Mouse (Mus musculus) forebrain, embryonic 14.5 days (tissue): ENCODE measurements around the gene Bcl2. TPM values are rescaled to one million over a fixed set of nuclear protein-coding genes. Genes with fewer than 3 reads are reported as not detected.

Experiments
- ATAC-seq: fragments of 200-750 bp; cut with Nextera tagmentation; 2 replicates; pipeline ENCODE4 v1.8.0; 2017; ENCODE audit warnings: mild to moderate bottlenecking, moderate library complexity
- DNase-seq: peaks from one replicate; pipeline ENCODE4 v3.0.0-alpha.2; 2015; ENCODE audit warnings: low spot score
- H3K27ac ChIP-seq: fragments of 300-500 bp; sonication (generic); 2 replicates; pipeline ENCODE4 v1.5.1; 2014; ENCODE audit warnings: low read depth, mild to moderate bottlenecking, control low read depth, low read length, moderate library complexity
- H3K27me3 ChIP-seq: fragments of 300-500 bp; sonication (generic); replicated peaks from 2 replicates; pipeline ENCODE4 v1.6.1; 2014; ENCODE audit warnings: low read length, control low read depth, mixed read lengths; ENCODE audit not compliant: control insufficient read depth, insufficient read depth
- H3K36me3 ChIP-seq: fragments of 300-500 bp; sonication (generic); 2 replicates; pipeline ENCODE4 v1.6.1; 2014; ENCODE audit warnings: low read length, control low read depth; ENCODE audit not compliant: control insufficient read depth, insufficient read depth
- H3K4me1 ChIP-seq: fragments of 300-500 bp; sonication (generic); 2 replicates; pipeline ENCODE4 v1.6.1; 2014; ENCODE audit warnings: antibody characterized with exemption, low read length, control low read depth; ENCODE audit not compliant: control insufficient read depth, insufficient read depth
- H3K4me2 ChIP-seq: fragments of 300-500 bp; sonication (generic); 2 replicates; pipeline ENCODE4 v1.6.1; 2014; ENCODE audit warnings: mild to moderate bottlenecking, control low read depth, low read length
- H3K4me3 ChIP-seq: fragments of 300-500 bp; sonication (generic); 2 replicates; pipeline ENCODE4 v1.5.1; 2014; ENCODE audit warnings: low read depth, low read length, control low read depth
- H3K9ac ChIP-seq: fragments of 300-500 bp; sonication (generic); 2 replicates; pipeline ENCODE4 v1.6.1; 2014; ENCODE audit warnings: mild to moderate bottlenecking, low read length, control low read depth, moderate library complexity
- H3K9me3 ChIP-seq: fragments of 300-500 bp; sonication (generic); replicated peaks from 2 replicates; pipeline ENCODE4 v1.6.1; 2016; ENCODE audit warnings: low read length, control low read depth, mixed read lengths; ENCODE audit not compliant: control insufficient read depth
- WGBS: fragments of 180-500 bp; shearing (Covaris S2); extraction: QIAGEN DNeasy Blood & Tissue Kit; methylation state at CpG from one replicate; pipeline ENCODE4 v1.1.7; 2014; 5-methylcytosine and 5-hydroxymethylcytosine counted together
- polyA plus RNA-seq: library from polyadenylated mRNA; unstranded; fragments of >200 nt; fragmentation: Nextera tagmentation; extraction: Ambion mirVana; gene quantifications from 2 replicates; pipeline ENCODE4 v1.2.1, GENCODE M21; 2014

The Bcl2 gene
- polyA plus RNA-seq, 1 experiment from 2014 or later: 5.3 TPM

- ATAC-seq (no peak), DNase-seq (peak; percentile 89)
- H3K9ac ChIP-seq: no peak overlapping the region
- H3K9me3 ChIP-seq: no peaks in the 10 kb centered on the region
- no peaks in the 10 kb centered on the region for H3K27me3 ChIP-seq
- no peaks in the 10 kb centered on the region for H3K36me3 ChIP-seq
- H3K4me3 ChIP-seq: no peak overlapping the region
- H3K27ac ChIP-seq: no peak overlapping the region
- peaks cover 7% of the 10 kb centered on the region for H3K4me1 ChIP-seq
- H3K4me2 ChIP-seq: no peak overlapping the region
- WGBS: 26% methylated on average over 7 of the region's 7 CpGs
Measured at GRCm38 (mm10) chr1:106717071-106717601, 3.1 kb upstream of the Bcl2 start.

GRCm38 (mm10) chr1:106716141-106716540 is 2.1 kb upstream of the Bcl2 start:
- Histone ChIP-seq H3K4me2 (no peak overlapping the region), H3K27me3 (no peaks in the 10 kb centered on the region), H3K9ac (no peak overlapping the region), H3K36me3 (no peaks in the 10 kb centered on the region), H3K4me3 (no peak overlapping the region), H3K27ac (no peak overlapping the region), H3K4me1 (peaks cover 14% of the 10 kb centered on the region), H3K9me3 (no peaks in the 10 kb centered on the region)
- WGBS: 94% methylated on average over 3 of the region's 3 CpGs
- no peak for DNase-seq
- no peak for ATAC-seq

GRCm38 (mm10) chr1:106715111-106716083 is 1.3 kb upstream of the Bcl2 start:
- WGBS: 88% methylated on average over 13 of the region's 13 CpGs
- H3K27ac ChIP-seq: no peak overlapping the region
- H3K36me3 ChIP-seq: no peaks in the 10 kb centered on the region
- H3K4me2 ChIP-seq: peak overlapping the region; percentile 62
- no peaks in the 10 kb centered on the region for H3K9me3 ChIP-seq
- DNase-seq: no peak
- peaks cover 14% of the 10 kb centered on the region for H3K4me1 ChIP-seq
- no peak for ATAC-seq
- no peak overlapping the region for H3K9ac ChIP-seq
- no peak overlapping the region for H3K4me3 ChIP-seq
- no peaks in the 10 kb centered on the region for H3K27me3 ChIP-seq

- Histone ChIP-seq H3K4me2 (peak overlapping the region; percentile 62), H3K36me3 (no peaks in the 10 kb centered on the region), H3K9me3 (no peaks in the 10 kb centered on the region), H3K27me3 (no peaks in the 10 kb centered on the region), H3K9ac (peak overlapping the region; percentile 88), H3K27ac (peak overlapping the region; percentile 88), H3K4me1 (peaks cover 14% of the 10 kb centered on the region), H3K4me3 (peak overlapping the region; percentile 67)
- ATAC-seq (peak; percentile 79), DNase-seq (peak; percentile 49)
- 5% methylated on average over 21 of the region's 21 CpGs for WGBS
Measured at GRCm38 (mm10) chr1:106714530-106714981, 482 bp upstream of the Bcl2 start.

- DNase-seq: peak; percentile 32
- H3K4me3 ChIP-seq: peak overlapping the region; percentile 67
- H3K4me1 ChIP-seq: peaks cover 20% of the 10 kb centered on the region
- no peak overlapping the region for H3K27ac ChIP-seq
- WGBS: 9% methylated on average over 22 of the region's 22 CpGs
- H3K36me3 ChIP-seq: no peaks in the 10 kb centered on the region
- peak overlapping the region; percentile 88 for H3K9ac ChIP-seq
- H3K27me3 ChIP-seq: no peaks in the 10 kb centered on the region
- ATAC-seq: no peak
- no peaks in the 10 kb centered on the region for H3K9me3 ChIP-seq
- H3K4me2 ChIP-seq: peak overlapping the region; percentile 62
Measured at GRCm38 (mm10) chr1:106712330-106712729, 1.7 kb downstream of the Bcl2 start.

GRCm38 (mm10) chr1:106711356-106712125 is 2.5 kb downstream of the Bcl2 start:
- ATAC-seq (no peak), DNase-seq (no peak)
- Histone ChIP-seq H3K36me3 (no peaks in the 10 kb centered on the region), H3K9ac (no peak overlapping the region), H3K27me3 (no peaks in the 10 kb centered on the region), H3K9me3 (no peaks in the 10 kb centered on the region), H3K27ac (no peak overlapping the region), H3K4me3 (peak overlapping the region; percentile 67), H3K4me2 (peak overlapping the region; percentile 62), H3K4me1 (peaks cover 20% of the 10 kb centered on the region)
- WGBS: 73% methylated on average over 12 of the region's 12 CpGs

GRCm38 (mm10) chr1:106710202-106710601 is 3.9 kb downstream of the Bcl2 start:
- H3K4me2 ChIP-seq: no peak overlapping the region
- H3K36me3 ChIP-seq: no peaks in the 10 kb centered on the region
- H3K4me3 ChIP-seq: no peak overlapping the region
- no peaks in the 10 kb centered on the region for H3K9me3 ChIP-seq
- no peak for DNase-seq
- H3K27me3 ChIP-seq: no peaks in the 10 kb centered on the region
- no peak for ATAC-seq
- no peak overlapping the region for H3K9ac ChIP-seq
- H3K4me1 ChIP-seq: peaks cover 20% of the 10 kb centered on the region
- no peak overlapping the region for H3K27ac ChIP-seq
- WGBS: 89% methylated on average over 7 of the region's 7 CpGs

GRCm38 (mm10) chr1:106707036-106707880 is 6.8 kb downstream of the Bcl2 start:
- Histone ChIP-seq H3K9ac (no peak overlapping the region), H3K27me3 (no peaks in the 10 kb centered on the region), H3K9me3 (no peaks in the 10 kb centered on the region), H3K4me2 (no peak overlapping the region), H3K4me3 (no peak overlapping the region), H3K27ac (no peak overlapping the region), H3K4me1 (peaks cover 26% of the 10 kb centered on the region), H3K36me3 (no peaks in the 10 kb centered on the region)
- WGBS: 32% methylated on average over 6 of the region's 6 CpGs
- ATAC-seq (no peak), DNase-seq (peak; percentile 41)
